Mouse (Mus musculus) left cerebral cortex, adult 2 months (tissue): ENCODE results near the gene Iqschfp. TPM values are rescaled to one million over a fixed set of nuclear protein-coding genes. Genes with fewer than 3 reads are reported as not detected.

Source experiments
- DNase-seq, 2 experiments: peaks; one replicate each; pipeline ENCODE4 v3.0.0; 2021 to 2022; ENCODE audit warnings: low spot score in 2 of 2, mixed read lengths in 1 of 2; ENCODE audit errors: extremely low spot score in 1 of 2
- H3K27ac ChIP-seq: fragments of 200-600 bp; 2 replicates; pipeline ENCODE4 v1.8.1; 2022
- H3K4me3 ChIP-seq: fragments of 200-600 bp; 2 replicates; pipeline ENCODE4 v1.8.1; 2022
- CTCF ChIP-seq: fragments of 200-600 bp; IDR thresholded peaks from 2 replicates; pipeline ENCODE4 v1.8.1; 2022; ENCODE audit warnings: antibody characterized with exemption, mild to moderate bottlenecking, moderate library complexity
- intact Hi-C: fragments of 180-260 bp; cut with DNase I; formaldehyde crosslinking; loops from one replicate; pipeline ENCODE4 v1.15.1; 2025
- total RNA-seq, 2 experiments: library from RNA; stranded (reverse); gene quantifications; 2 replicates each; pipeline ENCODE4 v1.2.3; 2021

Iqschfp gene
- total RNA-seq, 2 experiments from 2014 or later = 8.4 to 12.6 TPM

DNA sequence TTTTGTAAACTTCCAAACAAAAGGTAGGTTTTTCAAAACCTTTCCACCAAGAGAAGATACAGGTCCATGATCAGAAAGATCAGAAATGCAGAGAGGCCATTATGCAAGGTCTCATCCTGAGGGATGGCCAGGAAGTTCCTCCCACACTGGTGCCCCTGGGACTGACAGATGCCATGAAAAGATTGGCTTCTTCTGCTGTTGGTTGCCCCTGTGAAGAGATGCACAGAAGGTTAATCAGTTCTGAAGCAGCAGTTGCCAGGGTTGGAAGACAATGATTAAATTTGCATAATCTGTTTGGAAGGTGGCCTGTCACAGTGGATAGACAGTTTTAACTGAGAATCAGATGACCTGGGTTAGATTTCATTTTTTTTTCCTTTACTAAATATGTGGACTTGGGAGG lies 491.6 kb downstream of the Iqschfp start:
- DNase-seq = no peak
- intact Hi-C loops = loop anchor here (10.0 kb wide), 1 partner anchor 161 kb away; no protein-coding TSS in a partner anchor
- Histone ChIP-seq H3K4me3 (no peak overlapping the region), H3K27ac (no peak overlapping the region)
- no peak for TF ChIP-seq CTCF

DNA sequence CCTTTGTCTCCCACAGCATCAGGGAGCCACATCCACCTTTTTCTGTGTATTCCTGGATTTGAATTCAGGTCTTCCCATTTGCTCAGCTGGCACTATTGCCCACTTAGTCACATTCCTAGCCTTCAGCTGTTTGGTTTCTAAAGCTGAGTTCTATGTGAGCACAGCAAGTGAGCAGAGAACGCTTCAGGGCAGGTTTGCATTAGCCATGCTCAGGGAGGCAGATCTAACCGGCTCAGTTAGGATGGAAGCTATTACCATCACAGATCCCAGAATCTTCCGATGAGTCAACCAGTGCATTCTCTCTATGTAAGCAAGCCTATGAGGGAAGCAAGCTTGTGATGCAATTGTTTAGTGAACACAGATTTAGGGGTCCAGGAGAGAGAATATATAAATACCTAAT lies 493.5 kb downstream of the Iqschfp start:
- Histone ChIP-seq H3K27ac (no peak overlapping the region), H3K4me3 (no peak overlapping the region)
- no peak for TF ChIP-seq CTCF
- no peak for DNase-seq
- intact Hi-C loops = loop anchor here (10.0 kb wide), 1 partner anchor 159 kb away; no protein-coding TSS in a partner anchor

DNA sequence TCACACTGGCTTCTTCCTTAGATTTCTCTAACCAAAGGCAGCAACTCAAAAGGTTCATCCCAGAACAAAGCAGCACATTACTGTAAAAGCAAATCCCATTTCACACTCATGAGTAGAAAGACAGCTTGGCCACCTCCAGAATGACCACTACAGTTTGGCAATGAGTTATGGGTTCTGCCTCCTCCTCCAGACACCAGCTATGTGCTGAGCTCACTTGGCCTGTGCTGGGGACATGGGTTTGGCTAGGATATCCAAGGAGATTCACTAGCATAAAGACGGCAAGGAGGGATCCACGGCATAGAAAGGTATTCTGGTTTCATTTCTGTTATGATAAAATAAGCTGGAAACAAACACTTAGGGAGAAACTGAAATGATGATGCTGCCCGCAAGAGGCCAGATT lies 496.0 kb downstream of the Iqschfp start:
- no peak for TF ChIP-seq CTCF
- DNase-seq = no peak
- Histone ChIP-seq H3K4me3 (no peak overlapping the region), H3K27ac (no peak overlapping the region)
- intact Hi-C loops = loop anchor here (10.0 kb wide), 1 partner anchor 157 kb away; no protein-coding TSS in a partner anchor

DNA sequence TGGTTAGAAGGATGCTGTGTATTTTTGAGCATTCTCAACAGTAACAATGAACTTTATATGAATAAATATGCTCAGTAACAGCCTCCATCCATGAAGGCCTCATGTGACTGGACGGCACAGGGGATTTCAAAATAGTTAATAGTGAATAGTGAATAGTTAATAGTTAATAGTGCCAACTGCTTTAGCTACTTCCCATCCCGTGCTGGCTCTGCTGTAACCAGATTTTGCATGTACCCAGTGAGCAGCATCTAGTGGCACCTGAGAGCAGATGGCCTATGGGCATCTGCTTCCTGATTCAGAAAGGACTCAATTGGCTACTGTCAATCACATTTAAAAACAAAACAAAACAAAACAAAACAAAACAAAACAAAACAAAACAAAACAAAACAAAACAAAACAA lies 501.5 kb downstream of the Iqschfp start:
- no peak for DNase-seq
- intact Hi-C loops = no loop called here
- Histone ChIP-seq H3K27ac (no peak overlapping the region), H3K4me3 (no peak overlapping the region)
- no peak for TF ChIP-seq CTCF

DNA sequence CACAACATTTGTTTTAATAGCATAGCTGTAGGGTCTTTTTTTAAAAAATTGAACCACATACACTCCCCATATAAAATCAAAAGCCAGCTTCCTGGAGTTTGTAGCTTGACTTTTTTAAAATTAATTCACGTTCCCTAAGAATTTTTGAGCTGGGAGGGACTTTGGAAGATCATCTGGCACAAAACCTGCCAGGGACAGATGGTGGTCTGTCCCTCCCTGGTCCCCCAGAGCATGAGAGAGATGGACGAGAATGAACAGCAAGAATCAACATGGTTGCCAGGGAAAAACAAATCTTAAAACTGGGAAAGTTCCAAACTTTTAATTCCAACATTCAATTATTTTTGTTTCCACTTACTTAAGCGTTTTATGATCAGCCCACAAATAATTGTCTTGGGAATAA lies 506.7 kb downstream of the Iqschfp start:
- H3K27ac ChIP-seq = no peak overlapping the region
- no peak overlapping the region for H3K4me3 ChIP-seq
- no peak for TF ChIP-seq CTCF
- intact Hi-C loops = no loop called here
- no peak for DNase-seq

DNA sequence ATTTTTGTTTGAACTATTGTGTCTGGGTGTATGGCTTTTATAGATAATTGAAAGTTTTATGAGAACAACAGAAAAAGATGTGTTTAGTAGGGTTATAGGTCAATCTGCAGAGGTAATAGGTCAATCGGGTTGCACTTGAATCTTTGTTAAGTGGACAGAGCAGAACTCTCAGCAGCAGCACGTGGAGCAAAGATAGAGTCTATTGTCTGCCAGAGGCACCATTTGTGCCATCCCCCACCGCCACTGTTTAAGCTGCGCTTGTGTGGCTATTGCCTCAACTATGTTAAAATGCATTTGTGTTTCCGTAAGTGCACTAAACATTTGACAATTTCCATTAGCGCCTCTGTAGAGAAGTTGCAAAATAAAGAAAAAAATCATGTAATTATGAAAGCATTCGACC lies 508.1 kb downstream of the Iqschfp start:
- Histone ChIP-seq H3K27ac (no peak overlapping the region), H3K4me3 (no peak overlapping the region)
- intact Hi-C loops = no loop called here
- DNase-seq = no peak
- no peak for TF ChIP-seq CTCF

DNA sequence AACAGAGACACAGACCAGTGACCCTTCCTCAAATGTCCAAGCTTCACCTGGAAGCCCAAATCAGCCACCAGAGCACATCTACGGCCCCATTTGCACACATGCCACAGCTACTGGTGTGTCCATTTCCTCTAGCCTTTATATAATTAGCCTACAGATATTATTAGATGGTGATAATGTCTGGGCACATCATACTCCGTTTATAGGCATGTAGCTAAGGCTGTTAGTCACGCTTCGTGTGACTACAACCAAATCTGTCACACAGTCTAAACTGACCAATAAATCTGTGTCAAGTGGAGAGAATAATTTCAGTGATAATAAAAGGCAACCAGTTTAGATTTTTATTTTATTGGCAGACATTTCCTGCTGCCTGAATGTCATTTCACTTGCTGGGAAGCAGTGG lies 511.3 kb downstream of the Iqschfp start:
- Histone ChIP-seq H3K27ac (no peak overlapping the region), H3K4me3 (no peak overlapping the region)
- intact Hi-C loops = no loop called here
- TF ChIP-seq CTCF = no peak
- no peak for DNase-seq

DNA sequence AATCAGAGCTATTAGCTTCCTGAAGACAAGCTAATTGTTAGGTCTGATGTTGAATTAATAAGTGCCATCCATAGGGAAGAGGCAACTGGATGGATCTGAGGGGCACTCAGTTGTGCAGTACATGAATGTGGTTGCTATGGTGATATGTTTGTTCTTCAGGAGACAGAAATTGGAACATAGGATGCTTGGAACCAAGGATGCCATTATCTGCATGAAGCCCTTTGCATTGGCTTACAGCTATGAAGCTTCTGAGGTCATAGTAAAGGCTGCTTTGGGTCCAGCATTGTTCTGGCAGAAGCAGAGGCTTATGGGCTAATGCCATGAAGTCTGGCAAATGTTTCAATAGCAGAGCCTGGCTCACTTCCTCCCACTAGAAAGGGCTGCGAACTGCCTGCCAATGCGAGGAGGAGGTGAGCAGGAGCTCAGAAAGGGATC lies 511.8 kb downstream of the Iqschfp start:
- TF ChIP-seq CTCF = no peak
- DNase-seq = no peak
- no peak overlapping the region for H3K27ac ChIP-seq
- intact Hi-C loops = no loop called here
- H3K4me3 ChIP-seq = no peak overlapping the region

DNA sequence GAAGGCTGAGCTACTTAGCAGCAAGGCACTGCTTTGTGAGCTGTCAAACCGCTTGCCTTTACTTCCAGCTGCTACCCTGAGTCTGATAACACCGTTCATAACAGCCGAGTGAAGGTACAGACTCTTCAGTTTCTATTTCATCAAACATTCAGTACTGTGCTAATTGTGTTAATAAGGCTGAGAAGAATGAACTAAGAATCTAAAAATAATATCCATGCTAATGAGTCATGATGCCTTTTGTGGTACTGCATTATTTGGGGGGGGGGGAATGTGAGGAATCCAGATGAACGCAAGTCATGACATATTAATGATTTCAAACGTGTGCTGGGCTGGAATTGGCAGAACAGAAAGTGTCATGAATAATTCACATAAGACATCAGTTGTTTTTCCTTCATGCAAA lies 513.7 kb downstream of the Iqschfp start:
- TF ChIP-seq CTCF = no peak
- Histone ChIP-seq H3K4me3 (no peak overlapping the region), H3K27ac (no peak overlapping the region)
- no peak for DNase-seq
- intact Hi-C loops = no loop called here

DNA sequence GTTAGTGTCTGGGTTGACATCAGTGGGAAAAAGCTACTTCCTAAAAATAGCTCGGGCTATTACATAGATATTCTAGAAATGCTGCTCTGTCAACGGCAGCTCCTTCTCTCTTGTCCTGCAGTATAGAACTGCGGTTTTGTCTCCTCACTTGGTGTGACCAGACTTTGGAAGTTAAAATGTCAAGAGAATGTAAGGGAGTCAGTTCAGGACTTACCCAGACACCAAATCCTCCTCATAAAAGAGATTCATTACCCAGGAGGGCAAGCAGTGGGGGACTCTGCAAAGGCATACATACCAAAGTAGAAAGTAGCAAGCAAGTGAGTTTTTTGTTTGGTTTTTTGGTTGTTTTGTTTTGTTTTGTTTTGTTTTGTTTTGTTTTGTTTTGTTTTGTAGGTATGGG lies 520.2 kb downstream of the Iqschfp start:
- TF ChIP-seq CTCF = no peak
- H3K27ac ChIP-seq = no peak overlapping the region
- intact Hi-C loops = no loop called here
- H3K4me3 ChIP-seq = no peak overlapping the region
- no peak for DNase-seq

DNA sequence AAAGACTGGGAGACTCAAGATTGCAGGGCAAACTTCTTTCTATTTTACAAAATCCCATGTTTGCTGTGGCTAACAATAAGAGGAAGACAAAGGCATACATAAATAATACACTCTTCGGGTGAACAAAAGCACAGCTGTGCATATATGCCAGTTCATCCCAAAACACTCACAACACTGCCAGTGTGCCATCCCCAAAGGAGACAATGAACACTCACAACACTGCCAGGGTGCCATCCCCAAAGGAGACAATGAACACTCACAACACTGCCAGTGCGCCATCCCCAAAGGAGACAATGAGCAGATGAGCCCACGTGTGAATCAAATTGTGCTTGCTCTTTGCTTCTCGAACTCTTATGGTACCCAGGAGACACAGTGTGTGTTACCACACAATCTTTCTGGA lies 527.8 kb downstream of the Iqschfp start:
- no peak for DNase-seq
- TF ChIP-seq CTCF = no peak
- no peak overlapping the region for H3K4me3 ChIP-seq
- intact Hi-C loops = no loop called here
- no peak overlapping the region for H3K27ac ChIP-seq

DNA sequence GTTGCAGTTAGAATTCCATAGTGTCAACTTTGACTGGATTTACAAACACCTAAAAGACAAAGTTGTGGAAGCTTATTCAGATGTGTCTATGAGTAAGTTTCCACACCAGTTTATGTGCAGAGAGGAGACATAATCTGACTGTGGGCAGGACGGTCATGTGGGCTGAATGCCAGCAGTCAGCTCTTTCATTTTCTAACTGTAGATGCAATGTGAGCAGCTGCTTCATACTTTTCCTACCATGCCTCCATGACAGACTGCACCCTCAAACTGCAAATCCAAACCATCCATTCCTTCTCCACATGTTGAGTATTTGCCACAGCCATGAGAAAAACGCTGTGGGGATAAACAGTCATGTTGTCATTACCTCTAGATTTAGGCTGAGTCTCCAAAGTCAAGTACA lies 528.9 kb downstream of the Iqschfp start:
- TF ChIP-seq CTCF = no peak
- H3K27ac ChIP-seq = no peak overlapping the region
- intact Hi-C loops = no loop called here

DNA sequence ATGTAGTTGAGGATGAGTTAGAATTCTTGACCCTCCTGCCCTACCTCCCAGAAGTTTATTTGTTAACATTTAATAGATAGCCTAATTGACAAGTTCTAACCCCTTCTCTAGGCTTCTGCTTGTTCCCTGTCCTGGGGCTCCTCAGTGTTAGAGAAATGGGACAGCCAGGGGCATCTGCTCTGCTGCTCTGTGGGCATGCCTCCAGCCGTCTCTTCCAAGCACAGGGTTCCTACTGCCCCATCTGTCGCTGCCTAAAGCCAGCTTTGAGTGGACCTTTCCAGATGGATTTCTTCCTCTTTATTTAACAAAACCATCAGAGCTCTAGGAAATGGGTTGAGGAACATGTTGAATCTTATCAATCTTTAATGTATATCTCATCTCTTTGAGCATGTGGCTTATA lies 529.8 kb downstream of the Iqschfp start:
- DNase-seq = no peak
- Histone ChIP-seq H3K4me3 (no peak overlapping the region), H3K27ac (no peak overlapping the region)
- intact Hi-C loops = no loop called here
- no peak for TF ChIP-seq CTCF

More for the DNA sequence above, 528.9 kb downstream of the Iqschfp start:
- no peak for DNase-seq
- no peak overlapping the region for H3K4me3 ChIP-seq

DNA sequence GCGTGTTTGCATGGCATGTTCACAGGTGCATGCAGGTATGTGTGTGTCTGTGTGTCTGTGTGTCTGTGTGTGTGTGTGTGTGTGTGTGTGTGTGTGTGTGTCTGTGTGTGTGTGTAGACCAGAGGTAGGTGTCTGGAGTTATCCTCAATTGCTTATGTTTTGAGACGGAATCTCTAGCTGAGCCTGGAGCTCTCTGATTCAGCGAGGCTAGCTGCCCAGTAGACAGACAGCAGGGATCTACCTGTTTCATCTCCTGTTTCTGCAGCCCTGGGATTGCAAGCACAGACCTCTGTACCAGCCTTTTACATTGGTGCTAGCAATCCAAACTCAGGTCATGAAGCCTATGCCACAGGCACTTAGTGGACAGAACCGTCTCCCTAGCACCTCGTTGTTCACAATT lies 536.0 kb downstream of the Iqschfp start:
- intact Hi-C loops = no loop called here
- no peak overlapping the region for H3K27ac ChIP-seq
- DNase-seq = no peak
- TF ChIP-seq CTCF = no peak
- no peak overlapping the region for H3K4me3 ChIP-seq
